Mouse (Mus musculus): ENCODE results near the gene Misp.

The Misp gene

DNA sequence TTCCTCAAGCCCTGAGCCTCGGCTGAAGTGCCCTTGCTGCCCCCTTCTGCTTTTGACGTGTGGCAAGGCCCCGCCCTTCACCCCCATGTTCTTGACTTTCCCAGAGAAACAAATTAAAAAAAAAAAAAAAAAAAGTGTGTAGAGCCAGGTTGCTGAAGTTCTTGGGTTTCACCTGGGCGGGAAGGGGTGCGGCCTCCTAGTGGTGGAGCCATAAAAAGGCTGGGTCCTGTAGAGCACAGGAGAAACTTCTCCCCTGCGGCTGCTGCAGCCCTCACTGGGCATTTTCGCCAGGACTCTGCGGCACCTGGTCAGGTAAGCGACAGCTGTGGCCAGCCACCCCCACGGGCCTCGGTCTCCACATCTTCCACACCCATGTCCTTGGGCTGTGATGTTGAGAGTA is at the start of gene Misp:
Gene Misp (plus strand): TSS at position 208 of the 400 bp plus-strand sequence.
- no peak for DNase-seq

GRCm38 (mm10) chr10:79772320-79772719 is 48.5 kb upstream of the Misp start:
- no peak for DNase-seq

DNA sequence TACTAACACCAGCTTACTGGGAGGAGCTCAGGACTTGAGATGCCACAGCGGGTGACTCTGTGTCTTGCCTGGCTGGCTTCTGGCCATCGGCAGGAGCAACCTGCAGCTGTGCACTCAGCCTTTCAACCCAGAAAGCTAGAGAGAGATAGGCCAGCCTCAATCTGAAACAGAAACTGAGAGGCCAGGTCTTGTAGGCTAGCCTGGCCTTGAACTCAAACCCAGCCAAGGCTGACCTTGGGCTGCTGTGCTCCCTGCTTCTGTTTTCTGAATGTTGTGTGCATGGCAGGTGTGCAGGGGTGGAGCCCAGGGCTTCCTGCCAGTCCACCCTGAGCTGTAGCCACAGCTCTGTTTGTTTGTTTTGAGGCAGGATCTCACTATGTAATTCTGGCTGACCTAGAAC is 47.6 kb upstream of the Misp start:
- DNase-seq: no peak

DNA sequence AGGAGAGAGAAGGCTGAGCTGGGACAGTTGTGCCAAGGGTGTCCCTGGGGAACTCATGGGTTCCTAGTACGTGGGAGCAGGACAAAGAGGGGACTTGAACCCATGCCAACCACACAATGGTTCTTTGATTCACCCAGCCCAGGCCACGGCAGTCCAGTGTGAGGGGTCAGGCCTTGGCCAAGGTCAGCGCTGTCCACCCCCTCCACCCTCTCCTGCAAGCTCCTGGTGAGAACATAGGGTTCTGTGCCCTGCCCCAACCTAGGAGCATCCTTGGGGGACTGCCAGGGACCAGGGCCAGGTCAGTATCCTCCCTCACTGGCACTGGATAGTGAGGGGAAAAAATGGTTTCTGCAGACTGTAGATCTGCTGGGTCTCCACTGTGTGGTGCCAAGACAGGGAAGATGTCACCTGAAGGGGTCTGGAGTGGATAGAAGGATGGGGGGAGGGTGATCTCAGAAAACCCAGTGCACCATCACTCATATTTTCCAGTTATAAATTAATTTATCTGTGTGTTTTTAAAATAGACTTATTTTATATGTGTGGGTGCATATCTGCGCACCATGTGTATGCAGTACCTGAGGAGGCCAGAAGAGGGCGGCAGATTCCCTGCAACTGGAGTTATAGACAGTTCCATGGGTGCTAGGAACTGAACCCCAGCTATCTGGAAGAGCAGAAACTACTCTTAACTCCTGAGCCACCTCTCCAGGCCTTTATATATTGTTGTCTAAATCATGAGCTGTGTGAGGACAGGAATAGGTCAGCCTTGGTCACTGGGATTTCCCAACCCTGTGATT is 46.1 kb upstream of the Misp start:
- DNase-seq: no peak

DNA sequence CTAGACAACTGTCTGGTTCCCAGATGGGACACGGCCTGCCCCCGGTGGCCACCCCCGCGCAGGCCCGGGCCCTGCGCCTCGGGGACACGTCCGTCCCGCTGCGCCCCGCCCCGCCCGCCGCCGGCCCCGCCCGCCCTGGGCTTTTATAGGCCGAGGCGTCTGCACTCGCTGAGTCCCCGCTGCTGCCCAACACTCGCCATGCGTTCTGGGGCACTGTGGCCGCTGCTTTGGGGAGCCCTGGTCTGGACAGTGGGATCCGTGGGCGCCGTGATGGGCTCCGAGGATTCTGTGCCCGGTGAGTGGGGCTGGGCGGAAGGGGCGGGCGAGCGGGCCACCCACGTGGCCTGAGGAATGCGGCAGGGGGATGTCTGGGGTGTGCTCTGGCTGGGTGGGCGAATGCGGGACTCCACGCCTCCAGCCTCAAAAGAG is 43.7 kb upstream of the Misp start, which contains the start of gene Fstl3:
Gene Fstl3 (plus strand): TSS at position 170 of the 429 bp plus-strand sequence.
- DNase-seq: no peak

DNA sequence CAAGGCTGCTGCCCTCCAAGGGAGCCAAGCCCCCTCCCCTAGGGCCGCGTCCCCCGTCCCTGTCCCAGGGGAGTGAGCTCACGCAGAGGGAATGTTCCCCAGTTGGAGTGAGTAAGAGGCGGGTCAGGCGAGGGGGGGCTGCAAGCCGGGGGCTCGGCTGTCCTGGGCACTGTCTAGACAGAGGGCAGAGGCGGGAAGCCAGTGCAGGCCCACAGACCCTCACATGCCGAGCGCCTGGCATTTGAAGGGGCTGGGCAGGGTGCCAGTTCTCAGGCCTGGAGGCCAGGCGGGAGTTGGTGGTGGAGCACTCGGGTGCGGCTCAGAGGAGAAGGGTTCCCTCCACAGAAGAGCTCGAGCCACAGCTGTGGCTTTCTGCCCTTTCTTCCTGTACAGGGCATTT is 42.8 kb upstream of the Misp start:
- no peak for DNase-seq

DNA sequence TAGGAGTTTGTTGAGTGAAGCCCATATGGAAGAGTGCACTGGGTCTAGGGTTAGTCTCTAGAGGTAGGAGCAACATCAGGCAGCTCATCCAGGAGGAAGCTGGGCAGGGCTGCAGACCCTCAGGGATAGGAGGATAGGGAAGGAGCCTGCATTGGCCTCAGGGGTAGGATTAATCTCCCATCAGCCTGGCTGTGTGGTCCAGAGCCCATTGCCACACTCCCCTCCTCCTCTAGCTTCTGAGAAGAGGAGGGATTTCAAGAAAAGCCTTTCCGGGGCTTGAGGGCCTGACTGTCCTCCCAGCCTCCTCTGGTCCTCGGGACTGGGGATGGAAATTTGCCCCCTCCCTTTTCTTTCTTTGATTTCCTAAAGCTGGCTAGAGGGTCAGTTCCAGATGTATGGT is 41.6 kb upstream of the Misp start:
- DNase-seq: no peak

DNA sequence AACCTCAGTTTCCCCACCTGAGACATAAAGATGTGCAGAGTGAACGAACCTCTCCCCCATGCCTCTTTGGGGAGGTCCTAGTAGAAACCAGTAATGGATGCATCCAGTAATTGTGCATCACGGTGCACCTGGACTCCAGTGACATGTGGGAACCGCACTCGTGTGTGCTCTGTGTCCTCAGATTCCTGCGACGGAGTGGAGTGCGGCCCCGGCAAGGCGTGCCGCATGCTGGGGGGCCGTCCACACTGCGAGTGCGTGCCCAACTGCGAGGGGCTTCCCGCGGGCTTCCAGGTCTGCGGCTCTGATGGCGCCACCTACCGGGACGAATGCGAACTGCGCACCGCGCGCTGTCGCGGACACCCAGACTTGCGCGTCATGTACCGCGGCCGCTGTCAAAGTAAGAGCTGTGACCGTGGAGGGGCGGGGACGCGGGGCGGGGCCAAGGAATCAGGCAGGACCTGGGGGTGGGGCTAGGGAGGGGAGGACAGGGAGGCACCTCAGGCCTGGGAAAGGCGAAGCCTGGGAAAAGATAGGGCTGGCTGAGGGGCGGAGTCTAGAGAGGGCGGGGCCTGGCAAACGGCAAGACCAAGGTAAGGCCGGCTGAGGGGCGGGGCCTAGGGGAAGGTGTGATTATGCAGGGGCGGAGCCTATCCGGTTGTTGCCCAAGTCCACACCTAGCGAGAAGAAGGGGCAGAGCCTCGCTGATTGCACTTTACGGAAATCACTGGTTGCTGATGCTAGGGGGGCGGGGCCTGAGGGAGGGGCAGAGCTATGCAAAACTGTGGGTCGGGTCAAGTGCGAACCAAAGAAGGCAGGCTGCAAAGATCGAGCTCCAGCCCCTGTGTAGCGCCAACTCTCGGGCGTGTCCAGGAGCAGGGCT is 40.8 kb upstream of the Misp start:
- peak; percentile 96 to 97 for DNase-seq

- no peak for DNase-seq
Measured at GRCm38 (mm10) chr10:79780664-79781015, 40.1 kb upstream of the Misp start.

- DNase-seq: no peak
Measured at GRCm38 (mm10) chr10:79781139-79781538, 39.6 kb upstream of the Misp start.

DNA sequence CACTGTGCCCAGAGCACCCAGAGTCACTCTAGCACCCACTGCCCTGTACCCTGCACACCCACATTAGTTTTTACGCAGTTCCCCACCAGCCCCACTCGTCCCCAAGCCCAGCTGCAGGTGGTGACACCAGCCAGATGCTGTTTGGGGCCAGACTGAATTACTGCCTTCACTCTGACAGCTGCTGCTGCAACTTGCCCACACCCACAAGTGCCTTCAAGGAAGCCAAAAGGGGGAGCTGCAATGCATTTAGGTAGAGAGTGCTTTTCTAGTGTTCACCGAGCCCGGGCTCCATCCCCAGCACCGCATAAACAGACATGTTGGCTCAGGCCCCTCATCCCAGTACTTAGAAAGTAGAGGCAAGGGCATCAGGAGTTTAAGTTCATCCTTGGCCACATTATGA is 38.8 kb upstream of the Misp start:
- no peak for DNase-seq

GRCm38 (mm10) chr10:79783050-79783449 is 37.7 kb upstream of the Misp start:
- no peak for DNase-seq

- peak; percentile 49 to 56 for DNase-seq
Measured at GRCm38 (mm10) chr10:79783920-79784800, 36.6 kb upstream of the Misp start.

DNA sequence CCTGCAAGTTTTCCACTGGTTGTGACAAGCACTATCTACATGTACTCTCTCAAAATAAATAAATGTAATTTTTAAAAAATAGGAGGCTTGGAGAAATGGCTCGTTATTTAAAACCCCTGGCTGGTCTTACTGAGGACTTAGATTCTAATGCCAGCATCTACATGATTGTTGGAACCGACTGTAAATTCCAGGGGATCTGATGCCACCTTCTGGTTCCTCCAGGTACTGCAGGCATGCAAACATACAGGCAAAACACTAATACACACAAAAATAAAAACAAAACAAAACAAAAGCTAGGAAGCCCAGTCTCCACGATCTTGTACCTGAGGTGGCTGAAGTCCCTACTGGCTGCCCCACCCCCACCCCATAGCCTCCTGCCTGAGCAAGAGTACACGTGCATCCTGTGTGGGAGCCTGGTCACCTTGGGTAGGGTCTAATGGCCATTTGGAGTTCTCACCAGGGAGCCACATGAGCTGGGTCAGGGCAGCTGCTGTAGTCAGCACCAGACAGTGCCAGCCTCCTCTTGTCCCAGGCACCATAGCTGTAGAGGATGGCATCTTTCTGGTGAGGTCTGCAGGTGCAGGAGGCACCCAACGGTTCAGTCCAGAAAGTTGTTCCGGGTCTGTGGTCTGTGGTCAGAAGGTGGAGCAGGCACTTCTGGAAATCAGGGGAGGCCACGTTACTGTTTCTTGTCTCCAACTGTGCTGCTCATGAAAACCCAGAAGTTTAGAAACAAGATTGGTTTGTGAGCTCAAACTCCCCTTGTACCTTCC is 32.2 kb upstream of the Misp start:
- peak; percentile 84 to 91 for DNase-seq

DNA sequence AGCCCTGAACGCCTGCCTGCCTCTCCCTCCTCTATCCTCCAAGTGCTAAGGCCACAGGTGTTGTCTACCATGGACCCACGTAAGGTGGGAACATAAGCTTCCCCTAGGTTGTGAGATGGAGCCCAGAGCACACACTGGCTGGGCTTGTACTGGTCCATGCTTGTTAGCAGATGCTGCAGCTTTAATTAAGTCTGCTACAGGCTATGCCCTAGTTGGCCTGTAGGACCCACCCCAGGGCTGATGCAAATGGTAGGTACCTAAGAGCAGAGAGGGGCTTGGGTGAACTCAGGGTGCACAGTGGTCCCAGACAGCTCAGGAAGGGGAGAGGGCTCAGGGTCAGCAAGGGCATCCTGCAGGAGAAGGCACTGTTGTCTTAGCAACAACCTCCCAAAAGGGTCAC is 31.2 kb upstream of the Misp start:
- no peak for DNase-seq

DNA sequence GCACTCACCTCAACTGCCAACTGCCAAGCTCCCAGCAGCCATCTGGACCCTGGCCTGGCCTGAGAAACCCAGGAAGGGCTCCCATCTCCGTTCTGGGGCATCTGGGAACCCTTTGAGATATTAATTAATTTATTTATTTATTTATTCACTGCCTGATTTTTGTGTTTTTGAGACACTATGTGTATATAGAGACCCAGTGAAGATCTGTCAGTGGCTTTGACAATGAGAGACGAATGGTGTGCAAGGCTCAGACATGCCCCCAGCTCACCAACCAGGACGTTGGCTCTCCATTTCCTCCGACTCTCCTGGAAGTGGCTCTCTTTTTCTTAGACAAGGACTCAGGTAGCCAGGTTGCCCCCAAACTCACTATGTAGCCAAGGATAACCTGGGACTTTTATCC is 29.9 kb upstream of the Misp start, which contains the start of gene Prss57:
Gene Prss57 (minus strand): TSS at position 101 of the 400 bp plus-strand sequence.
- no peak for DNase-seq

- no peak for DNase-seq
Measured at GRCm38 (mm10) chr10:79792339-79793040, 28.3 kb upstream of the Misp start.

- DNase-seq: peak; percentile 87
Measured at GRCm38 (mm10) chr10:79793051-79793737, 27.6 kb upstream of the Misp start, which contains the start of gene Palm. TSS of gene Palm (plus strand) at chr10:79793572.

DNA sequence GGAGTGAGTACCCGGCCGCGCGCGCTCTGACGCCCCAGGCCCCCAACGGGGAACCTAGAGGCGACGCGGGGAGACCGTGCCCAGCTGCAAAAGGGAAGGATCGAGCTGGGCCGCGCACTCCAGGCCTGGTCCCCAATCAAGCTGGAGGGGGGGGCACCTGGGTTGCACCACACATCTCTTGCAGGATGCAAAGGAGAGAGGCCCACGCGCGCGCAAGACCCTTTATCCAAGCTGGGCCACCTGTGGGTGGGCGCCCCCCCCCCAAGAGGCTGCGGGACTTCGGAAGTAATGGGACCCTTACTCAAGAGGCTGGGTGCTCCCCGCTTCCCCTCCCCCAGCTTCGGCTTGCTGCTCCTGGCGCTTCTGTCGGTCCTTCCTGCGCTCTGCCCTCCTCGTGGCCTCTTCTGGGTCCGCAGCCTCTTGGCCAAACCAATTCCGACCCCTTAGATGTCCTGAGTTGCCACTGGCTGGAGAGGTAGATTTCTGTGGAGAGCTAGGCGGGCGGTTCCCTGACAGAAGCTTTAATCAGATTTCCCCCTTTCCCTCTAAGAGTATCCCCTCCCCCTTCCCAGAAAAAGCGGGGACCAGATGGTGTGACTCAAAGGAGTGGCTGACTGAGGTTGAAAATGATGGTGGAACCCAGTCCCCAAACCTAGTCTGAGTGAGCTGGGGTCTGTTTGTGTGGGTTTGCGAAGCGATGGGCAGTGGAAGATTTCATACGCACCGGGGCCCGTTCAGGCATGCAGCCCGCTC is 26.9 kb upstream of the Misp start:
- peak; percentile 33 to 48 for DNase-seq

DNA sequence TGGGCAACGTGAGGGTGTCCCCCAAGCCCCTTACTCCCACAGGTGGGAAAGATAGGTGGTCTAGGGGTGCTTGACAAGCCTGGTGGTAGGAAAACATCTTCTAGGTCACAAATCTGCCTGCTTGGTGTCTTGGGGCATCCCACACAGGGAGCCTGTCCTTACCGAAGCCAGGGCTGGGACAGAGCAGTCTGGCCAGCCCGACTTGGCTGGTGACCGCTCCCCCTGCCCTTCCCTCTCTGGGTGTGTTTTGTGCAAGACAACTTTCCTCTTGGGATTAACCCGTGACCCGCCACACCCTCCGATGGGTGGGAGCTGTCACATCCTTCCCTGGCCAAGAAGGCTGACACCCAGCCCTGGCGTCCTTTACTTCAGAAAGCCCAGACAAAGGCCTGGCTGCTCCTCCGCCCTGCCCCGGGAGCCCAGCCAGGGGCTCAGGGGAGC is 26.3 kb upstream of the Misp start:
- peak; percentile 43 to 52 for DNase-seq
